Mouse (Mus musculus): ENCODE measurements at regions not wholly inside any gene's neighbourhood (a gene's known extent, or its start where the extent isn't known, plus 50 kb on each side); places are given as distances from the start of the nearest gene placed in this dataset.

GRCm38 (mm10) chr17:79164874-79165553 is 113.3 kb downstream of the Qpct start:
- DNase-seq, result no peak

GRCm38 (mm10) chr17:79163983-79164382 is 112.3 kb downstream of the Qpct start:
- no peak for DNase-seq

GRCm38 (mm10) chr17:79154138-79154537 is 102.4 kb downstream of the Qpct start:
- DNase-seq, result no peak

- no peak for DNase-seq
Observed at GRCm38 (mm10) chr17:79152823-79153222, 101.1 kb downstream of the Qpct start.

GRCm38 (mm10) chr17:79147883-79148282 is 96.2 kb downstream of the Qpct start:
- no peak for DNase-seq

- DNase-seq, result no peak
Observed at GRCm38 (mm10) chr17:79144913-79145625, 93.4 kb downstream of the Qpct start.

- DNase-seq, result peak in 1 of 2 experiments; percentile 12
Observed at GRCm38 (mm10) chr17:79143031-79143430, 91.3 kb downstream of the Qpct start.

Data from cerebellum, postnatal 14 days (tissue).